Mouse (Mus musculus): Measurements from ENCODE around the gene Rnf8.

Rnf8 gene

GRCm38 (mm10) chr17:29682261-29682660, 67.7 kb downstream of the Rnf8 start:
- no peak for DNase-seq

GRCm38 (mm10) chr17:29683127-29683526, 68.5 kb downstream of the Rnf8 start:
- no peak for DNase-seq

- no peak for DNase-seq
Observed at GRCm38 (mm10) chr17:29684275-29684674, 69.7 kb downstream of the Rnf8 start.

DNA sequence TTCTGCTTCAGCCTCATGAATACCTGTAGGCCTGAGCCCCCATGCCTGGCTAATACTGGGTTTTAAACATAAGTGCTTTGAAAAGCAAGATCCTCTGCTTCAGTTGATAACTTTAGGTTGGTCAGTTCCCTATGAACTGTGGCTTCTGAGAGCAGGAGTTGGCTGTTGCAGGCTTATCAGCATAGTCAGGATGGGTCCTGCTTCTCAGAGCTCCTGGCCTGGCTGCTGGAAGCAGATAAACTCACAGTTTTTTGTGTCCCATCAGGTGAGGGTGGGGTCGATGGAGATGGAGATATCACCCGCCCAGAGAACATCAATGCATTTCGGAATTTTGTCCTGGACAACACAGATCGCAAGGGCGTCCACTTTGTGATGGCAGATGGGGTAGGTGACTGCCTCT, 72.2 kb downstream of the Rnf8 start:
- DNase-seq = no peak

DNA sequence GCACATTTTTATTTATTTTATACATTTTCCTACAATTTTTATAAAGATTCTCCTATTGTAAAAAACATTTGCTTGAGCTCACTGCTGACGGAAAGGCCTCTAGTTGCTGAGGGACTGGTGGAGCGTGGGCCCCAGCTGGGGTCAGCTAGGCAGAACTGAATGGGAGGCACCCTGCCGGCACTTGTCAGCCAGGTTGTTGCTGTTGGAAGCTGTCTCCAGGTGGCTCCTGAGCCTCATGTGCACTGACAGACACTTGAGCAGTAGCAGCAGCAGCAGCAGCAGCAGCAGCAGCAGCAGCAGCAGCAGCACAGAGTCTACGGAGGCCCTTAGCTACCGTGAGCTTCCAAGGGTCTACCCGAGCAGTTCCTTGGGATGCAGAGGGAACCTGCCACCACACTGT, 72.8 kb downstream of the Rnf8 start:
- DNase-seq = no peak

- no peak for DNase-seq
Observed at GRCm38 (mm10) chr17:29688610-29689009, 74.0 kb downstream of the Rnf8 start.

DNA sequence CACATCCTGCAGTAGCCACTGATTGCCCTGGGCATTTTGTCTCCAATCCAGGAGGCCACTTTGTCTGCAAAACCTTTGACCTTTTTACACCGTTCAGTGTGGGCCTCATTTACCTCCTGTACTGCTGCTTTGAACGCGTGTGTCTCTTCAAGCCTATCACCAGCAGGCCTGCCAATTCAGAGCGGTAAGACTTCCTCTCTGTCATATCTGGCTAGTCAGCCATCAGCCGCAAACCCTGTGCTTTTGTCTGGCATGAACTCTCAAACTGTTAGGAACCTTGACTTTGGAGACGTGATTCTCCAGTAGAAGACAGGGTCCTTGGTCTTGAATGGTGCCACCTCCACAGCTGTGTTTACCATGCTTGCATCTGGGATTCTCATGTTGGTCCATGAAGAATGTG, 75.7 kb downstream of the Rnf8 start:
- DNase-seq = no peak

GRCm38 (mm10) chr17:29692827-29693226, 78.2 kb downstream of the Rnf8 start:
- DNase-seq = no peak

DNA sequence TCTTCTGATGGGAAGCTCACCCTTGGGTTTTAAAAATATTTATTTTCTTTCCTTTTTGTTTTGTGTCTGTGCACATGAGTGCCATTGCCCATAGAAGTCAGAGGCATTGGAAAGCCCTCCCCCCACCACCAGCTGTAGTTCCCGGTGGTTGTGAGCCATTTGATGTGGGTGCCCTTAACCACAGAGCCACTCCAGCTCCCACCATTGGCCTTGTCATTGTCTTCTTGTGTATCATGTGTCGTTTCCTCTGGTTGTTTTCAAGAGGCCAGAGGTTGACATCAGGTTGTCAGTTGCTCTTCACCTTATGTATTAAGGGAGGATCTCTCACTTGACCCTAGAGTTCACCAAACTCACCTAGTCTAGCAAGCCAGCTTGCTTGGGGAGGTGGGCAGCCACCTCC, 79.0 kb downstream of the Rnf8 start:
- no peak for DNase-seq

DNA sequence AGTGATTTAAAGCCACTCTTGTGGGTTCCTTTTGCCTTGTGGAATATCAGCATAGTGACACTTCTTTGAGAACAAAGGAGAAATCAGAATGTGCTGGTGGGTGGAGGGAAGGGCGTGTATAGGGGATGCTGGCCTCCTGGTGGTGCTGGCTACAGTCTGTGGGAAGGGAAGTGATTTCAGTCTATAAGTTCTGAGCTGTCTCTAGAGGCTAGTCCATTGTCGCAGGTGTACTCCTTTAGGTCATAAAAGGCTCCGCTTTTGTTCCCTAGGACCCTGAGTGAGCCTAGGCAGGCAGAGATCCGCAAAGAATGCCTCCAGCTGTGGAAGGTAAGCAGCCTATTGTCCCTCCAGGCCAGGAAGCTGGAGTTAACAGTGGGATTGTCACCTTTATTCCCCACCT, 79.9 kb downstream of the Rnf8 start:
- no peak for DNase-seq
